Mouse (Mus musculus) adrenal gland (tissue): ENCODE results near the gene Azi2.

Experiments used
- intact Hi-C: fragments of 180-260 bp; cut with DNase I; formaldehyde crosslinking; loops from one replicate; pipeline ENCODE4 v1.15.1; 2025
- microRNA-seq, 2 experiments: library from miRNA; unstranded; fragments of <30 nt; microRNA quantifications; one replicate each; pipeline ENCODE4; 2019

Azi2 gene

DNA sequence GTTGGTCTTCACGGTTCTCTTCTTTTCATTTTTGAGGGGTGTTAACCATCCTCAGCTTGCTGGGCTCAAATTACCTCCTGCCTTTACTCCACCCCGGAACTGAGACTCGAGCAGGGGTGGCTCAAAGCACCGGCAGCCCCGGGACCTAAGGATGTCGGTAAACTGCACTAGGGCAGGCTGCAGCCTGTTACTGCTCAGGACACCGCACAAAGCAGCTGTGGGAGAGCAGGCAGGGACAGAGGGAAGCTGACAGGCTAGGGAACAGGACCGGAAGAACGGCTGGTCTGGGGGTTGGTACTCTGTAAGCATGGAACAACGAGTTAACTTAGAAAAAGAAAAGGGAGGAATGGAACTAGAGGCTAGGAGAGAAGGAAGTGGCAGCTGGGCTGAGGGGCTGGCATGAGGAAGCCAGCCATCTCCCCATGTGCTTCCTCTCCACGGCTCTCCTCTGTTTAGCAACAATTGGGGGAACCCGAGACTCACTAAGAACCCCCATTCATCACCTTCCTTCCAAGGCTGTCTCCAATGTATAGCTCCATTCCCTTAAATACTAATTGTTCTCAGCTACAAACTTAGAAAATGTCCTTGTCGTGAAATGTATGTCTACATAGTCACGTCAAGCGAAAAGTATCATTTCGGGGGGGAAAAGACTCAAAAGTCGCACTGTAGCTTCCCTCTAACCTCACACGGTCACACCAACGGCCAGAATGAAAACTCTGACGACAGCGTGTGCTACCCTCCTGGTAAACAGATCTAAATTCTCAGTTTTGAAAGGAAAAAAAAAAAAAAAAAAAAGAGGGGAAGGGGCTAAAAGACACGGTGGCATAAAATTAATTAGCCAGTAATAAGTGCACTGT, 42.5 kb downstream of the Azi2 start:
- intact Hi-C loops: no loop called here

DNA sequence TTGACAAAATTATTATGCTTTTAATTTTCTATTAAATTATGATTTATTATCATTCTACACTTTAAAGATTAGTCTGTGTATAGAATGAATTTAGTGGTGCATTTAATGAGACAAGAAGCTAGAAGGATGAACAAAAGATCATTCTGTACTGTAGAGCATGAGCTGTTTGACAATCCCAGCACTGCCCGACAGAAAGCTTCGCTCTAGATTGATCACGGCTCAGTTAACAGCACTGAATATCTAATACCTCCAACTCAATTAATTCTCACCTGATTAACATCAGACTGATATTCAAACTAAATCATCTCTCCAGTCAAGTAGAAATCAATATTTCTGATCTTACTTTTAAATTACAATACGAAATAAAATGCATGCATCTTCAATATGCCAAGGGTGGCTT, 43.5 kb downstream of the Azi2 start:
- intact Hi-C loops: no loop called here

DNA sequence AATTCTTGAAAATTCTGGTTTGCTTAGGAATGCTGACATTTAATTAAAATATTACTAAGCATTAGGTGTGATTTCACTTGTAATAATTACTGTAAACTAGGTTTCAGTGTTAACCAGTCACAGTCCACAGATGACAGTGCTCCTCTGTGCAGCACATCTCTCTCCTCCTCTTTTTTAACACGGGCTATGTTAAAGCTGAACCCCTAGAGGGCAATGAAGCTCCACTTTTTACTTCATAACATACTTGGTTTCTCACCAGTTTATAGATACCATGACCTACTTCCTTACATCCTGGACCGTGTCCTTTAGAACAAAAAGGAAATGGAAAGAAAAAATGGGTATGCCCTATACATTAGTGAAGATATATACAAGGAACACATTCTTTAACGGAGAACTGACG, 59.1 kb downstream of the Azi2 start:
- intact Hi-C loops: loop anchor here (1.0 kb wide), 1 partner anchor 390 kb away; no protein-coding TSS in a partner anchor

DNA sequence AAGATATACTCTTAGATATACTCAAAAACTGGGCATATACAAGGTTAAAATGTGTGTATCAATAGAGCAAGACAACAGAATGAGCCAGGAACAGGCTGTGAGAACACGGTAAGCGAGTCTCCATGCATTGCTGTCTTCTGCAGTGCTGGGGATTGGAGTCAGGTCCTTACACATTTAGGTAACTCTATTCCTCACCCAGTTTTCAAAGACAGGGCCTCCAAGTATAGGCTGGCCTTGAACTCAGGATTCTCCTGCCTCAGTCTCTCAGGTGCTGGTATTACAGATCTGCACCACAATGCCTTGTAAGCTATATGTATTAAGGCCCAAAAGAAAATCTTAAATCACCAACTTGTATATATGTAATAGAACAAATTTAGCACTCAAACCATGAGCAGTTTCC, 60.2 kb downstream of the Azi2 start:
- intact Hi-C loops: loop anchor here (1.0 kb wide), 1 partner anchor 68 kb away; no protein-coding TSS in a partner anchor

DNA sequence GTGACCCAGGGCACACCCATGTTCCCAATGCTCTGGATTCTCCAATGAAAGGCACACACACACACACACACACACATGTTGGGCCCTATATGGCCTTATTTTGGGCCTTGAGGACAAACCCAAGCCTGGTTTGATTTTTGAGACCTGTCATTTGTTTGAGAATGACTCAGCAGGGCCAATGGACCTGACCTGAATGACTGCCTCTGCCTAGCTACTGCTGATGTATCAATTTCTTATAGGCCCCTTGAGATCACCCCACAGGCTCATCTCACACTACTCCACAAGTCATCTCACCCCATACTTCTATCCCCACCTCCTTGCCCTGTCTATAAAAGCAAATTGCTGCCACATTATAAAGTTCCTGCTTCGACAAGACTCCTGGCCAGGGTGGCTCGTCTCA, 61.5 kb downstream of the Azi2 start:
- intact Hi-C loops: no loop called here

DNA sequence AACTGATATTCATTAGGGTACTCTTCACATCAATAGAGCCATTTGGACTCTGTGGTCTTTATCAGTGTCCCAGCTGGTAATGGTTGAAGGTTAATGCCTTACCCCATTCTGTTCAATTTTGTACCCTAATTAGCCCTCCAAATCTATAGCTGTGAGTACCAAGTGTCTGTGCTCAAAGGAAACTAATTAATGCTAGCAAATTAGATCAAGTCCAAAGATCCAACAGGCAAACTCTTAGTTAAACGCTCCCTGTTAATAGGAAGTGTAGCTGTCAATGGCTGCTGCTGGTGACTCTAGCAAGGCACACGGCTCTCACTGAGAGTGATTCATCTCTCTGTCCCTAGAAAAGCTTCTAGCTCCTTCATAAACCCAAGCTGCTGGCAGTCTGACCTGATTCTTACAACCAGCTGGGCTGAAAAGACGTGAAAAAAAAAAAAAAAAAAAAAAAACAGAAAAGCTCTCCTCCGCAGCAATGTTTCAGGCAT, 68.3 kb downstream of the Azi2 start:
- intact Hi-C loops: no loop called here

DNA sequence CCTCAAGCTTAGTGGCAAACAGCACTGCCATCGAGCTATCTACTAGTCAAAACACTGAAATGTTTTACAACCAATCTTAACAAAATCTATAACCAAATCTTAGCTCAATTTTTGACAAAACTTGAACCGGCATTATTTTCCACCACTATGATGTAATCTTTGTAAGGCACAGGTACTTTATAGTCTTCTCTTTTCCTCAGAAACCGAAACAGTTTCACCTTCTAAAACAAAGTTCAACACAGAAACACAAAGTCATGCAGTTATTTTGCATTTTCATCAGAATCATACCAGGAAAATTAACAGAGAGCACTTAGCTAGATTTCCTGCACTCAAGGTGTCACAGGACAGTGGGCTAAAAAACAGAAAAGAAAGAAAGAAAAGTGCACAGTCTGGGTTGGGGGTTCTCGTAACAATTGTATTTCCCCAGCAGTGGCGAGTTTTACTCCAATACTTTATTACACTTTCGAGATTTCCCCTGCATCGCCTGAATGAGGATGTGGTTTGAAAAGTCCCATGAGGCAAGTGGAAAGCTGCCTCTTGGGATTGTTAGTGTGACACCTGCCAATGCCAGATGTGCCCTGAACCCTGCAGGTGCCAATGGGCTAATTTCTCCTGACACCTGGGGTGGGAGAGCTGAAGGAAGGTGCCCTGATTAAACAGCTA, 69.5 kb downstream of the Azi2 start:
- intact Hi-C loops: no loop called here

DNA sequence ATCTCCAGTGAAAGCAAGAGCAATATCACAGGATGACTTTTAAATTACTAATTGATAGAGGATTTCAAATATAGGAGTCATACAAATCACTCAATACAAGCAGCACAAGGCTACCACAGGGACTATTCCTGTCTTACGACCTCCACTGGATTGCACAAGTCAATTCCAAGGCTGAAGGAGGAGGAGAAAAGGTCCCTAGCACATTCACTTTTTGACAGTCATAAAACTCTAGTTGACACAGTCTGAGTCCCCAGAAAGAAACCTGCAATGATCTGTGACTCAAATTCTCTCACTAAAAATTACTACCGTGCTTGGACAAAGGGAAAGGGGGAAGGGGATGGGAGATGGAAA, 70.0 kb downstream of the Azi2 start:
- intact Hi-C loops: no loop called here

Small RNAs within 50 kb of the gene (microRNA-seq; reads per million reads assigned to microRNA genes)
- 0 reads per million in 2 experiments for gene Gm22008
